Mouse (Mus musculus) spleen, adult 2 months (tissue): ENCODE measurements around the gene Gfap.

ENCODE experiments used
- CTCF ChIP-seq: fragments of 200-500 bp; IDR thresholded peaks from 2 replicates; pipeline ENCODE4 v1.5.1; 2011; ENCODE audit warnings: mild to moderate bottlenecking, inconsistent platforms; ENCODE audit not compliant: insufficient read depth, insufficient read length, insufficient replicate concordance; ENCODE audit errors: extremely low read depth
- POLR2A ChIP-seq: fragments of 200-500 bp; IDR thresholded peaks from 2 replicates; pipeline ENCODE4 v1.6.1; 2011; ENCODE audit warnings: low read depth, low read length, inconsistent platforms

DNA sequence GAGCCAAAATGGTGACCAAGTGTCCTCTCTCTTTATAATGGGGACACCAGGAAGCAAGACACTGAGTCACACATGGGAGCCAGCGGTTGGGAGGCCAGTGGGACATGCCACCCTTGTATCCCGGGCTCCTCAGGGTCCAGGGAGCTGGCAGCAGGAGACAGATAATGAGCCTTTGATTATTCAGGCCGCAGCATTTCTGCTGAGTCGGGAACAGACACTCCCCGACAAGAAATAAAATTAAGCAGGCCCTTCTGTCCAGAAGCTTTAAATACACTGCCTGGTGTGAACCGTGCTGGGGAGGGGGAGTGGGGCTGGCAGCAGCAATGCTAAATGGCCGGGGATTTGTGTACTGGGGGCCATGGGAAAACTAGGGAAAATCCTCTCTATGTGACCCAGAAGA, 10.7 kb upstream of the Gfap start:
- TF ChIP-seq CTCF (no peak), POLR2A (no peak)
